Mouse (Mus musculus) midbrain, postnatal 0 days (tissue): ENCODE data around the gene Gse1. TPM values are rescaled to one million over a fixed set of nuclear protein-coding genes. Genes with fewer than 3 reads are reported as not detected.

Experiments
- ATAC-seq: fragments of 200-750 bp; cut with Nextera tagmentation; 2 replicates; pipeline ENCODE4 v1.8.0; 2017; ENCODE audit warnings: moderate number of reproducible peaks, mild to moderate bottlenecking, moderate TSS enrichment, moderate library complexity; ENCODE audit not compliant: low FRiP score
- DNase-seq: peaks from one replicate; pipeline ENCODE4 v3.0.0-alpha.2; 2015; ENCODE audit warnings: low spot score
- H3K27ac ChIP-seq: fragments of 300-500 bp; sonication (generic); 2 replicates; pipeline ENCODE4 v1.5.1; 2014; ENCODE audit warnings: low read depth, mild to moderate bottlenecking, low read length, mixed read lengths
- H3K27me3 ChIP-seq: fragments of 300-500 bp; sonication (generic); 2 replicates; pipeline ENCODE4 v1.6.1; 2014; ENCODE audit warnings: low read length, control low read depth, mixed read lengths; ENCODE audit not compliant: insufficient read depth
- H3K36me3 ChIP-seq: fragments of 300-500 bp; sonication (generic); 2 replicates; pipeline ENCODE4 v1.6.1; 2014; ENCODE audit warnings: low read length, control low read depth, mixed read lengths; ENCODE audit not compliant: insufficient read depth
- H3K4me1 ChIP-seq: fragments of 300-500 bp; sonication (generic); 2 replicates; pipeline ENCODE4 v1.6.1; 2014; ENCODE audit warnings: mild to moderate bottlenecking, control low read depth, antibody characterized with exemption, low read length, mixed read lengths; ENCODE audit not compliant: insufficient read depth
- H3K4me2 ChIP-seq: fragments of 300-500 bp; sonication (generic); 2 replicates; pipeline ENCODE4 v1.6.1; 2014; ENCODE audit warnings: low read depth, mild to moderate bottlenecking, low read length, mixed read lengths; ENCODE audit not compliant: poor library complexity, severe bottlenecking
- H3K4me3 ChIP-seq: fragments of 300-500 bp; sonication (generic); 2 replicates; pipeline ENCODE4 v1.5.1; 2014; ENCODE audit warnings: low read depth, mild to moderate bottlenecking, low read length, moderate library complexity
- H3K9ac ChIP-seq: fragments of 300-500 bp; sonication (generic); replicated peaks from 2 replicates; pipeline ENCODE4 v1.6.1; 2014; ENCODE audit warnings: mild to moderate bottlenecking, low read length, moderate library complexity, mixed read lengths; ENCODE audit not compliant: poor library complexity, severe bottlenecking
- H3K9me3 ChIP-seq: fragments of 300-500 bp; sonication (generic); 2 replicates; pipeline ENCODE4 v1.6.1; 2016; ENCODE audit warnings: low read length, control low read depth
- CTCF ChIP-seq: IDR thresholded peaks from 2 replicates; pipeline ENCODE4 v1.5.1; 2016; ENCODE audit warnings: antibody characterized with exemption, mild to moderate bottlenecking
- WGBS: fragments of 180-500 bp; shearing (Covaris S2); extraction: QIAGEN DNeasy Blood & Tissue Kit; methylation state at CpG from one replicate; pipeline ENCODE4 v1.1.7; 2014; 5-methylcytosine and 5-hydroxymethylcytosine counted together
- polyA plus RNA-seq: library from polyadenylated mRNA; unstranded; fragments of >200 nt; fragmentation: Nextera tagmentation; extraction: Ambion mirVana; gene quantifications from 2 replicates; pipeline ENCODE4 v1.2.1, GENCODE M21; 2015
- total RNA-seq: library from RNA; depleted of rRNA; stranded (reverse); fragments of >200 nt; gene quantifications from 2 replicates; pipeline ENCODE4 v1.2.3, GENCODE M21; 2014

Gene Gse1
- total and polyA plus RNA-seq, 2 experiments from 2014 or later: 12.4 to 51.3 TPM

GRCm38 (mm10) chr8:120591587-120592292 is 363.5 kb downstream of the Gse1 start:
- Histone ChIP-seq H3K9ac (no peak overlapping the region), H3K27me3 (no peaks in the 10 kb centered on the region), H3K27ac (no peak overlapping the region), H3K4me1 (peaks cover 4% of the 10 kb centered on the region; the same call in 1 of the 2 replicates), H3K4me3 (no peak overlapping the region), H3K4me2 (no peak overlapping the region), H3K9me3 (no peaks in the 10 kb centered on the region), H3K36me3 (no peaks in the 10 kb centered on the region)
- no peak for DNase-seq
- no peak for TF ChIP-seq CTCF
- no peak for ATAC-seq
- WGBS: 77% methylated on average over 10 of the region's 10 CpGs

- Histone ChIP-seq H3K27ac (no peak overlapping the region), H3K36me3 (no peaks in the 10 kb centered on the region), H3K27me3 (no peaks in the 10 kb centered on the region), H3K4me1 (no peaks in the 10 kb centered on the region), H3K4me3 (no peak overlapping the region), H3K4me2 (no peak overlapping the region), H3K9me3 (no peaks in the 10 kb centered on the region), H3K9ac (no peak overlapping the region)
- WGBS: 92% methylated on average over 5 of the region's 5 CpGs
- ATAC-seq (no peak), DNase-seq (no peak)
- TF ChIP-seq CTCF: peak; percentile 61
Measured at GRCm38 (mm10) chr8:120594571-120594970, 366.3 kb downstream of the Gse1 start.

- peak; percentile 89 for TF ChIP-seq CTCF
- H3K27ac ChIP-seq: no peak overlapping the region
- H3K4me1 ChIP-seq: no peaks in the 10 kb centered on the region
- H3K4me3 ChIP-seq: no peak overlapping the region
- DNase-seq (peak; percentile 60), ATAC-seq (no peak)
- WGBS: 11% methylated on average over 5 of the region's 5 CpGs
- H3K4me2 ChIP-seq: no peak overlapping the region
- no peaks in the 10 kb centered on the region for H3K9me3 ChIP-seq
- no peaks in the 10 kb centered on the region for H3K27me3 ChIP-seq
- H3K9ac ChIP-seq: no peak overlapping the region
- no peaks in the 10 kb centered on the region for H3K36me3 ChIP-seq
Measured at GRCm38 (mm10) chr8:120595963-120596362, 367.7 kb downstream of the Gse1 start.

- DNase-seq (peak; percentile 78), ATAC-seq (no peak)
- H3K9ac ChIP-seq: no peak overlapping the region
- H3K4me3 ChIP-seq: no peak overlapping the region
- no peak for TF ChIP-seq CTCF
- 32% methylated on average over 24 of the region's 24 CpGs for WGBS
- H3K9me3 ChIP-seq: no peaks in the 10 kb centered on the region
- H3K4me2 ChIP-seq: peak overlapping the region; percentile 22; the same call in 1 of the 2 replicates
- no peaks in the 10 kb centered on the region for H3K4me1 ChIP-seq
- no peaks in the 10 kb centered on the region for H3K36me3 ChIP-seq
- H3K27ac ChIP-seq: no peak overlapping the region
- H3K27me3 ChIP-seq: no peaks in the 10 kb centered on the region
Measured at GRCm38 (mm10) chr8:120598579-120598978, 370.3 kb downstream of the Gse1 start.

- no peak for ATAC-seq
- no peaks in the 10 kb centered on the region for H3K4me1 ChIP-seq
Measured at GRCm38 (mm10) chr8:120599504-120599903, 371.2 kb downstream of the Gse1 start.

GRCm38 (mm10) chr8:120602672-120603071 is 374.4 kb downstream of the Gse1 start:
- ATAC-seq: no peak
- Histone ChIP-seq H3K9ac (no peak overlapping the region), H3K27ac (no peak overlapping the region), H3K9me3 (no peaks in the 10 kb centered on the region), H3K27me3 (no peaks in the 10 kb centered on the region), H3K4me3 (no peak overlapping the region), H3K4me2 (no peak overlapping the region), H3K36me3 (no peaks in the 10 kb centered on the region), H3K4me1 (no peaks in the 10 kb centered on the region)
- peak; percentile 50 for DNase-seq
- no peak for TF ChIP-seq CTCF
- WGBS: 43% methylated on average over 6 of the region's 6 CpGs

More at GRCm38 (mm10) chr8:120599504-120599903, 371.2 kb downstream of the Gse1 start:
- Histone ChIP-seq H3K4me3 (no peak overlapping the region), H3K36me3 (no peaks in the 10 kb centered on the region), H3K9ac (no peak overlapping the region), H3K27me3 (no peaks in the 10 kb centered on the region), H3K4me2 (no peak overlapping the region), H3K9me3 (no peaks in the 10 kb centered on the region), H3K27ac (no peak overlapping the region)
- peak; percentile 74 for TF ChIP-seq CTCF
- 48% methylated on average over 7 of the region's 7 CpGs for WGBS
- DNase-seq: peak; percentile 68
